Mouse (Mus musculus): ENCODE results near the gene Tacstd2.
"Not testable (repeated sequence)": the region's sequence is repeated elsewhere in the genome, so short reads cannot be mapped to it uniquely, and the experiment has no call there.

Tacstd2 gene

DNA sequence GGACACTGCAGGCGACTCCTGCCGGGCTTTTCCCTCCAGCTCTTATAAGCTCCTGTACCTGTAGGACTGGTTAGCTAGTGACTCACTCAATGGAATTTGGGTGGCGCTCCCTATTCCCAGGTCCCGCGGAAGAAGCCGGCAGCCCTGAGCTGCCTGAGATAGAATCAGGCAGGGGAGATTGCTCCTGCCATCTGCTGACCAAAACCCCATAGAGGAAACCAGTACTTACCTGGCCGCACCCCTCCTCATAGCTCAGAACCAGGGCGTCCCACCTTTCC lies at the start of gene Tacstd2:
Tacstd2 (minus strand) TSS at position 20 of the 278 bp plus-strand sequence.
- no peak for DNase-seq

DNA sequence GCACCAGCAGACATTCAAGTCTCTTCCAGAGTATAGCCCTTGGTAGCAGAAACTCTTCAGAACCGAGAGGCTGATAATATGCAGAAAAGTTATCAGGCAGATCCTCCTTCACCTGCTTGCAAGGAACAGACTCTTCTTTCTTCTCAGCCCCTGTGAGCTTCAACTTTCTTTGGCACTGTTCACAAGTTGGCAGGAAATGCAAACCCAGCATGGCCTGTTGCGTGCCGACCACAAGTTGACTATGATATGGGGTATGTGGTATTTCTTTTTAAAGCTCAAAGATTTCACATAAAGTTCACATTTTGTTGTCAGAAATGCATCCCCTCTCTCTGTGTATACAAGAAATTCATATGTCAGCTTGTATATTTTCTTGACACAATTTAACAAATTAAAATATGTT lies 30.7 kb upstream of the Tacstd2 start:
- DNase-seq = peak; percentile 21 to 24

GRCm38 (mm10) chr6:67555376-67555775 lies 19.8 kb upstream of the Tacstd2 start:
- peak; percentile 79 to 80 for DNase-seq

DNA sequence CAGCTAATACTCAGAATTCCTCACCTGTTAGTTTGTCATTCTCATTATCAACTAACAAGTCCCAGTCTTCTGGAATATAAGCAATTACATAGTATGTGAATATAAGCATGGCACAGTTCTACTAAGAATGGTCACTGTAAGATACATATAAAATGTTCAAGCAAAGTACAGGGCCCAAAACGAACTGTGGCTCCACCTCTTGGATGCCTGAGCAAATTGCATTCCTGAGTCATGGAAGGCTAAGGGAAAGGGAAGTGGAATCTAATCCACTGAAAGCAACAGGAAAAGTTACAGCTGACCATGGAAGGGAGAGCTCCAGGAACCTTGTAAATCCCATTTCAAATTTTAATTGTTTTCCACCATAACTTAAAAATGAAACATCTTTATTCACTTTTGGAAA lies 14.0 kb upstream of the Tacstd2 start:
- peak in 1 of 2 experiments; percentile 23 for DNase-seq

DNA sequence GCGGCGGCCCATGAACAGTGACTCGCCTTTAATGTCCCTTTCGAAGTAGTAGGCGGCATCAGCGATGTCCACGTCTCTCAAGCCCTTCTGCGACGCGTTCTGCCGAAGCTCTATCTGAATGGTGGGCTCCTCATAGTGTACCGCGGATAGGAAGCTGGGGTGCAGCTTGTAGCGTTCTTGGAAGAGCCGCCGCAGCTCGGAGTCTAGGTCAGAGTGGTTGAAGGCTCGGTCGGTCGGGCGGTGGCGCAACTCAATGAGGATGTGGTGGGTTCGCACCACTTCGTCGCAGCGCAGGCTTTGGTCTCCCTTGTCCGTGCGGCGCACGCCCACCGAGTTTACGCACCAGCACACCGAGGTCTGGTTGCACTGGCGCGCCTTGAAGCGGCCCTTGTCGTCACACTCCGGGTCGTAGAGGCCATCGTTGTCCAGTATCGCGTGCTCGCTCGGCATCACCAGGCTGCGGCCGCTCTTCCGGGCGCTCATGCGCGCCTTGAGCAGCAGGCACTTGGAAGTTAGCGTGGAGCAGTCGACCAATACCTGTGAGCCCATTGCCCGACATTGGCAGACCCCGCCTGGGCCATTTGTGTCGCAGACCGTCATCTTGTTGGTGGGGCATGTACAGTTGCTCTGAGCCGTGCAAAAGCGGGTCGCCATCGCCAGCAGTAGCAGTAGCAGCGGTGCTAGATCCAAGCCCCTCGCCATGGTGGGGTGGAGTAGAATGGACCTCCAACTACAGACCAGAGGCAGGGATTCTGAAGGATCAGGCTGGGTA lies 405 bp downstream of the Tacstd2 start:
- peak; percentile 50 to 52 for DNase-seq

DNA sequence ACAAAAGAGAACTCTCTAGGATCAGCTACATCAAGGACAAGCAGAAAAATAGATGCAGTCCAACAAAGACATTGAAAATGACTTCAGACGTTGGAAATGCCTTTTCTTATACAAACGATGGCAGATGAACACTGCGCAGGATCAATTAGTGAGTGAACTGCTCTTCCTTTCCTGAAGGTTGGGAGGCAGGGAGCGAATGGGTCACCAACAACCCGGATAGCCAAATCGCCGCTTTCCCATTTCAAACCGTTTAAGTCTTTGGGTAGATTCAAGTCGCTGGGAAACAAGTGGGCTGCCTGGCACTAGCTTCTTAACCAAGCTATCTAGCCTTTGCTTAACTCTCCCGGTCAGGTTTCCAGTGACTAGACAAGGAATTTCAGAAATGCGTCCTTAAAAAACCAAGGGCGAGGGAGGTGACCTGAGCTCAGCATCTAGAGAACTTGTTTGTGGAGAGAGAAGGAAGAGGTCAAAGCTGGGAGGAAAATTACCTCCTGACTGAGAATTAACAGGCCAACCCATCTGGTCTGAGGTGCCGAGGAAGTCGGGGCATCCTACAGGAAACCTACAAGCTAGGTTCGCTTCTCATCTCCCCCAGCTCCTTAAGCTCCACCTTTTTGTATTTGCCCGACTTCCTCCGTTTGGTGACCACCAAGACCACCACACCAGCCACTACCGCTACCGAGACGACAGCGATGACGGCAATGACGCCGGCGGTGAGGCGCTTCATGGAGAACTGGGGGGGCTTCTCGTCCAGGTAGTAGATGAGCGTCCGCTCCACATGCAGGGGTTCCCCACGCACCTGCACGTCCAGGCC lies 1.2 kb downstream of the Tacstd2 start:
- DNase-seq = peak; percentile 20 to 30

- DNase-seq = peak; percentile 46 to 51
Observed at GRCm38 (mm10) chr6:67532665-67533440, 2.7 kb downstream of the Tacstd2 start.

GRCm38 (mm10) chr6:67531822-67532162 lies 3.8 kb downstream of the Tacstd2 start:
- DNase-seq = no peak

DNA sequence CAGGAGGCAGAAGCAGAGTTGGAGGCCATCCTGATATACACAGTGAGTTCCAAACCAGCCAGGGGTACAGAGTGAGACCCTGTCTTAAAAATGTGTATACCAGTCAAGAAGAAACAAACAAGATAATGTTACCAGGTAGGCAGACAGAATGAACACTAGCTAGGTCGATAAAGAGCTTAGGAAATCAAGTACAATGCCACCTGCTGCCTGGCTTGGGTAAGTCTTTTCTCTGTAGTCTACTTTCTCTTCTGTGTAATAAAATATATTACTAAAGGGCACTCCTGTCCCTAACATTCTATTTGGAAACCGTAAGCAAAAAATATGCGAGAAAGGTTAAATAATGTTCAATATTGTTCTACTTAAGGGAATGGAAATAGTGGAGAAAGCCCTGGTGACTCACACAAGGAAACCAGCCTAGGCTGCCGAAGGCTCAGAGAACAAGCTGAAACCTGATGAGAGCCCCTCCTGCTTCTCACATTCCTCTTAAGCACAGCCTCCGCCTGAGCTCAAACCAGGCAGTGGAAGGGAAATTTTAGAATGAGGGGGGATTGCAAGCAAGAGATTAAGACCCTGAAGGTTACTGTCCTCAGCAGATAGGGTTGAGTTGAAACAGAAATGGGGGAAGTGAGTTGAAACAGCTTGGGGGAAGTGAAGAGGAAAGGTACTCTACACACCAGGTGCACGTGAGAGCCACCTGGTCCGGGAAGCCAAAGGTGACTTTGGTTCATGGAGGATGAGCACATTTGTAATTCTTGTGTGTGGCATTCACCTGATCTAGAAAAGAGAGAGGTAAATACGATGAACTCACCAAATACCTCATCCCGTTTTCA lies 4.4 kb downstream of the Tacstd2 start:
- DNase-seq = peak; percentile 46 to 53

GRCm38 (mm10) chr6:67526356-67526755 lies 9.2 kb downstream of the Tacstd2 start:
- no peak for DNase-seq

DNA sequence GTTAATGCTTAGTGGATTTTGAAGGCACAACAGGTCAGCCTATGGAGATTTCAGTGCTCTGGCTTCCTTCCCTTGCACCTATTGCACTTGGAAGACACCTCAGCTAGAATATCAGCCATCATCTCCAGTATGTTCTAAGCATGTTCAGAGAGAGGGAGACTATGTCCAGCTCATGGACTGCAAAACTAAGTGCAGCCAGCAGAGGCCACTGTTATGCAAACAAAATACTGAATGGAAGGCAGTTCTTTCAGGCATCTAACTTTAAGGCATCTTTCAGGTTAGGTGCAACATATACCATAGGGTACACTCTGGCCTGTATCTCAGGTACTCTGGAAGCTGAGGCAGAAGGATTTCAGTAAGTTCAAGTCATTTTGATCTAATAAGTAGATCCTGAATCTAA lies 24.8 kb downstream of the Tacstd2 start:
- peak; percentile 75 for DNase-seq

DNA sequence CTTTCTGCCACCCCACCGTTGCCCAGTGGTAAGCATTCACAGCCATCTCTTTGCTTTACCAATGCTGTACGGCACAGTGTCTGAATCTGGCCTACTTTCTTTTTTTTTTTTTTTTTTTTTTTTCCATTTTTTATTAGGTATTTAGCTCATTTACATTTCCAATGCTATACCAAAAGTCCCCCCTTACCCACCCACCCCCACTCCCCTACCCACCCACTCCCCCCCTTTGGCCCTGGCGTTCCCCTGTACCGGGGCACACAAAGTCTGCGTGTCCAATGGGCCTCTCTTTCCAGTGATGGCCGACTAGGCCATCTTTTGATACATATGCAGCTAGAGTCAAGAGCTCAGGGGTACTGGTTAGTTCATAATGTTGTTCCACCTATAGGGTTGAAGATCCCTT lies 33.7 kb downstream of the Tacstd2 start:
- not testable (repeated sequence) for DNase-seq

DNA sequence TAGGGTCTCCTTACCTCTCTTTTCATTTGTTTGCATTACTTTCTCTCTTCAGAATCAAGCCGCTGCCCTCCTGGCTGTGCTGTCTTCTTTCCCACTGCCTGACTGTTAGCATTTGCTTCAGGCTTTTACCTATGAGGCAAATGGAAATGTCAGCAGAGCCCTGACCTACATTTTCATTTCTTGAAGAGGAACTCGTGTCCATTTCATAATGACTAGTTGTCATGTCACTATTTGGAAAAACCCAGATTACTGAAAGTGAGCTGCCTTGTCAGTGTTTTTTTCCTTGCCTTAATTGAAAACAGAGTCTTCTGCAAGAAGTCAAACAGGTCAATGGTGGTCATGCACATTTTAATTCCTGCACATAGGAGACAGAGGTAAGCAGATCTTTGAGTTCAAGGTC lies 43.8 kb downstream of the Tacstd2 start, which contains the start of gene Il23r:
Il23r (minus strand) TSS at position 101 of the 400 bp plus-strand sequence.
- no peak for DNase-seq
